9 mouse cellular contexts compared by ENCODE assay signal in the genomic region with DNA sequence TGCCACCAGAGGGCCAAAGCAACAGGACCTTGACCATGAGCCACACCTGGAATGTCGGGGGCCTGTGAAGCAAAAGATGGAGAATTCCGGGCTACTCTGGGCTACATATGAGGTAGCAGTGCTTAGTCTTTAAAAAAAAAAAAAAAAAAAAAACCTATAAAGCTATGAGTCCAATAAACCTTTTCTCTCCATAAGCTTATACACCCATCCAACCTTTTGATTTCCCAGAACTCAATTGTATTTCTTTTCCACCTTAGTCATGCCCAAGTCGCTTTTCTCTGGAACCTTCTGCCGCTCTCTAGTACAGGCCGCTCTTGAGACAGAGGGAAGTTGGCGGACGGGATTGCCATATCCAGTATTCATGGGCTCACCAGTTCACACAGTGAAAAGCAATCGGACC. TPM values are rescaled to one million over a fixed set of nuclear protein-coding genes. Genes with fewer than 3 reads are reported as not detected.
DNase-seq lines count a peak whose midpoint lies in the region; ATAC-seq lines count a peak whose summit lies in the region.
"Had no signal": no experiment of that assay in that cellular context is flagged by ENCODE, and none has a peak within 500 bp of the region (broad histone marks: within the 10 kb centered on the region; RNA-seq: fewer than 3 reads in every experiment).

No protein-coding gene starts in this region.

- H3K36me3 ChIP-seq in heart, embryonic 16.5 days (ENCODE audit: control insufficient read depth, insufficient read depth), result no peaks in the 10 kb centered on the region
- no peaks in the 10 kb centered on the region for H3K36me3 ChIP-seq in hindbrain, embryonic 13.5 days
- no peaks in the 10 kb centered on the region for H3K36me3 ChIP-seq in midbrain, embryonic 12.5 days

- 71% methylated on average over 8 of the region's 8 CpGs for WGBS in heart, embryonic 16.5 days
- 70% methylated on average over 8 of the region's 8 CpGs for WGBS in hindbrain, embryonic 13.5 days
- WGBS in midbrain, embryonic 12.5 days, result 67% methylated on average over 8 of the region's 8 CpGs

- no peak for DNase-seq in heart, postnatal 4 days
- DNase-seq in R1 (ENCODE audit: low read depth, low spot score), result peak; percentile 35
- no peak for DNase-seq in adrenal gland, postnatal 14 days
- DNase-seq in right cerebral cortex, postnatal 25 days, result no peak

- H3K27ac ChIP-seq in heart, embryonic 16.5 days (ENCODE audit: low read length), result no peak overlapping the region
- H3K27ac ChIP-seq in hindbrain, embryonic 13.5 days, result peak overlapping the region; percentile 50; the same call in 1 of the 2 replicates
- no peak overlapping the region for H3K27ac ChIP-seq in midbrain, embryonic 12.5 days (replicated peaks)

- H3K4me2 ChIP-seq in heart, embryonic 16.5 days (ENCODE audit: low read depth, low read length), result peak overlapping the region; percentile 83
- H3K4me2 ChIP-seq in hindbrain, embryonic 13.5 days, result peak overlapping the region; percentile 67
- peak overlapping the region; percentile 67 for H3K4me2 ChIP-seq in midbrain, embryonic 12.5 days (replicated peaks)

- no peak for ATAC-seq in heart, embryonic 16.5 days (replicated peaks; ENCODE audit: extremely low read depth, insufficient read depth, low FRiP score)
- peak; percentile 47 for ATAC-seq in hindbrain, embryonic 13.5 days (ENCODE audit: low FRiP score)
- ATAC-seq in midbrain, embryonic 12.5 days (ENCODE audit: low FRiP score, low read depth), result peak; percentile 29; the same call in 1 of the 2 replicates
- no peak for ATAC-seq in erythroid progenitor cell, adult 5-6 weeks (replicated peaks; ENCODE audit: low FRiP score, poor library complexity, severe bottlenecking)

- H3K27me3 ChIP-seq in heart, embryonic 16.5 days (ENCODE audit: control insufficient read depth, insufficient read depth, low read length), result peaks cover 5% of the 10 kb centered on the region; the same call in 1 of the 2 replicates
- H3K27me3 ChIP-seq in hindbrain, embryonic 13.5 days, result peaks cover 11% of the 10 kb centered on the region
- H3K27me3 ChIP-seq in midbrain, embryonic 12.5 days, result peaks cover 35% of the 10 kb centered on the region

- H3K9ac ChIP-seq in heart, embryonic 16.5 days (ENCODE audit: low read length), result no peak overlapping the region; the same call in 1 of the 2 replicates
- peak overlapping the region; percentile 62; the same call in 1 of the 2 replicates for H3K9ac ChIP-seq in hindbrain, embryonic 13.5 days
- 0 out of 2 replicates have a peak overlapping the region, but pooled peaks have one; percentile 50 for H3K9ac ChIP-seq in midbrain, embryonic 12.5 days (replicated peaks)

- H3K4me3 ChIP-seq in heart, embryonic 16.5 days (ENCODE audit: low read length), result peak overlapping the region; percentile 58
- H3K4me3 ChIP-seq in hindbrain, embryonic 13.5 days, result peak overlapping the region; percentile 42
- H3K4me3 ChIP-seq in midbrain, embryonic 12.5 days, result peak overlapping the region; percentile 45

- peaks cover 10% of the 10 kb centered on the region for H3K4me1 ChIP-seq in heart, embryonic 16.5 days (ENCODE audit: control insufficient read depth, insufficient read depth, low read length)
- H3K4me1 ChIP-seq in hindbrain, embryonic 13.5 days (replicated peaks), result peaks cover 12% of the 10 kb centered on the region
- peaks cover 16% of the 10 kb centered on the region; the same call in 1 of the 2 replicates for H3K4me1 ChIP-seq in midbrain, embryonic 12.5 days

- no peaks in the 10 kb centered on the region for H3K9me3 ChIP-seq in heart, embryonic 16.5 days (replicated peaks; ENCODE audit: control insufficient read depth, low read length)
- no peaks in the 10 kb centered on the region for H3K9me3 ChIP-seq in hindbrain, embryonic 13.5 days
- H3K9me3 ChIP-seq in midbrain, embryonic 12.5 days, result no peaks in the 10 kb centered on the region

RNA-seq across cellular contexts. Expression of gene Spats1, which starts 1.1 kb away (rescaled TPM):
- polyA plus RNA-seq in heart, embryonic 16.5 days (2015; fragmentation: Nextera tagmentation; extraction: Ambion mirVana), result 1.2 and 1.5 TPM in 2 replicates
- total RNA-seq in heart, postnatal 4 days (2021), result under 1 TPM; 0.71 to 0.92 TPM
- 2.0 and 2.1 TPM in 2 replicates for polyA plus RNA-seq in hindbrain, embryonic 13.5 days (2015; fragmentation: Nextera tagmentation; extraction: Ambion mirVana)
- polyA plus RNA-seq in midbrain, embryonic 12.5 days (2016; fragmentation: Nextera tagmentation; extraction: Ambion mirVana), result 0.85 and 1.0 TPM in 2 replicates
- total RNA-seq in adrenal gland, postnatal 14 days (2021), result not detected in 2 replicates
- total RNA-seq in erythroid progenitor cell, adult 5-6 weeks (2015; ENCODE audit: low replicate concordance), result not detected in 2 replicates
- not detected in 2 replicates for total RNA-seq in erythroid progenitor cell, adult 5-6 weeks (2017; ENCODE audit: low replicate concordance)

RNA-seq across cellular contexts. Expression of gene Aars2, which starts 32.5 kb away (rescaled TPM):
- 25.0 and 25.4 TPM in 2 replicates for polyA plus RNA-seq in heart, embryonic 16.5 days (2015; fragmentation: Nextera tagmentation; extraction: Ambion mirVana)
- total RNA-seq in heart, postnatal 4 days (2021), result 10 to 100 TPM; 21.5 to 21.9 TPM
- polyA plus RNA-seq in hindbrain, embryonic 13.5 days (2015; fragmentation: Nextera tagmentation; extraction: Ambion mirVana), result 17.4 and 19.1 TPM in 2 replicates
- polyA plus RNA-seq in midbrain, embryonic 12.5 days (2016; fragmentation: Nextera tagmentation; extraction: Ambion mirVana), result 24.2 and 24.9 TPM in 2 replicates
- 17.2 and 18.7 TPM in 2 replicates for total RNA-seq in adrenal gland, postnatal 14 days (2021)
- total RNA-seq in erythroid progenitor cell, adult 5-6 weeks (2015; ENCODE audit: low replicate concordance), result 0.42 and 1.1 TPM in 2 replicates
- total RNA-seq in erythroid progenitor cell, adult 5-6 weeks (2017; ENCODE audit: low replicate concordance), result 0.76 and 0.77 TPM in 2 replicates

RNA-seq across cellular contexts. Expression of gene Cdc5l, which starts 40.6 kb away (rescaled TPM):
- 46.2 and 49.5 TPM in 2 replicates for polyA plus RNA-seq in heart, embryonic 16.5 days (2015; fragmentation: Nextera tagmentation; extraction: Ambion mirVana)
- total RNA-seq in heart, postnatal 4 days (2021), result 10 to 100 TPM; 52.4 to 54.4 TPM
- polyA plus RNA-seq in hindbrain, embryonic 13.5 days (2015; fragmentation: Nextera tagmentation; extraction: Ambion mirVana), result 67.9 and 68.7 TPM in 2 replicates
- 74.2 and 76.4 TPM in 2 replicates for polyA plus RNA-seq in midbrain, embryonic 12.5 days (2016; fragmentation: Nextera tagmentation; extraction: Ambion mirVana)
- 44.3 and 44.8 TPM in 2 replicates for total RNA-seq in adrenal gland, postnatal 14 days (2021)
- 62.7 and 113 TPM in 2 replicates for total RNA-seq in erythroid progenitor cell, adult 5-6 weeks (2015; ENCODE audit: low replicate concordance)
- 52.3 and 102 TPM in 2 replicates for total RNA-seq in erythroid progenitor cell, adult 5-6 weeks (2017; ENCODE audit: low replicate concordance)

RNA-seq across cellular contexts. Expression of gene Tcte1, which starts 49.1 kb away (rescaled TPM):
- 0.49 and 0.63 TPM in 2 replicates for polyA plus RNA-seq in heart, embryonic 16.5 days (2015; fragmentation: Nextera tagmentation; extraction: Ambion mirVana)
- total RNA-seq in heart, postnatal 4 days (2021), result not detected
- polyA plus RNA-seq in hindbrain, embryonic 13.5 days (2015; fragmentation: Nextera tagmentation; extraction: Ambion mirVana), result 3.0 TPM in 2 replicates
- 0.71 and 1.8 TPM in 2 replicates for polyA plus RNA-seq in midbrain, embryonic 12.5 days (2016; fragmentation: Nextera tagmentation; extraction: Ambion mirVana)
- not detected in 2 replicates for total RNA-seq in adrenal gland, postnatal 14 days (2021)
- total RNA-seq in erythroid progenitor cell, adult 5-6 weeks (2015; ENCODE audit: low replicate concordance), result not detected in 2 replicates
- not detected in 2 replicates for total RNA-seq in erythroid progenitor cell, adult 5-6 weeks (2017; ENCODE audit: low replicate concordance)
- total RNA-seq: gastrocnemius, postnatal 4 days had no signal

Comparison
In these comparisons a context has a peak if more than half of its experiments do, and no peak if none do; other contexts are left out.
1. ATAC-seq: peak in hindbrain, embryonic 13.5 days (single experiment) and midbrain, embryonic 12.5 days (single experiment); none in heart, embryonic 16.5 days (single experiment) and erythroid progenitor cell, adult 5-6 weeks (single experiment).
2. Peak in every context shown above with its lines, with median percentiles within 50 percentile points of each other: H3K4me2 ChIP-seq and H3K4me3 ChIP-seq.